Mouse (Mus musculus): Measurements from ENCODE around the gene Serpina3n. TPM values are rescaled to one million over a fixed set of nuclear protein-coding genes. Genes with fewer than 3 reads are reported as not detected.
"Not testable (repeated sequence)": the region's sequence is repeated elsewhere in the genome, so short reads cannot be mapped to it uniquely, and the experiment has no call there.

Serpina3n gene
- total RNA-seq (2014; rRNA removed) (169 and 210 TPM in 2 replicates), polyA plus RNA-seq (2012; rRNA removed) (377 and 464 TPM in 2 replicates)

DNA sequence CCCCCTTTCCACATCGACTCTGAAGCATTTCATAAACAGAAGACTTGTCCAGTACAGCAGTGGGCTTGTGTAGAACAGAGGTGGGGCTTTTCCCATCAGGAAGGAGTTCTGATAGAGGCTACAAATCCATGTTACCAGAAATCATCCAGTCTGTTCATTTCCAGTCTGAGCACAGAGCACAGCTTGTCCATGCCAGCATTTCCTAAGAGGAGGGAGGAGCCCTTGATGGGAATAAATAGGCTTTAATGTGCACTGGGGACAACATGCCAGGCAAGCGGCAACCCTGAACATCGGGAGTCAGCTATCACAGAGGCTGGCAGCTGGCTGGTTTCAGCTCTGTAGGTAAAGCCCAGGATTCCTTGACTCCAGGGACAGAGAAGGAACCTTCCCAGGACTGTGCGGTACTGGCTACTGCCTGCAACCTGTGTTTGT lies at the start of gene Serpina3n:
Serpina3n (plus strand) TSS at position 276 of the 432 bp plus-strand sequence.
- Histone ChIP-seq H3K4me3 (ENCODE audit: insufficient read depth, low read depth, low read length) (peak within 1 kb of the TSS; percentile 67), H3K27ac (replicated peaks; ENCODE audit: insufficient read depth, low read depth, low read length) (peak within 1 kb of the TSS; percentile 92), H3K79me2 (ENCODE audit: control insufficient read depth, insufficient read depth, low read length) (no peaks in the 10 kb centered on the region), H3K9ac (ENCODE audit: low read depth, low read length) (peak within 1 kb of the TSS; percentile 86), H3K36me3 (ENCODE audit: control insufficient read depth, insufficient read depth, low read length) (peaks cover 8% of the 10 kb centered on the region; the same call in 1 of the 2 replicates), H3K4me1 (ENCODE audit: control insufficient read depth, insufficient read depth, low read length) (peaks cover 27% of the 10 kb centered on the region), H3K27me3 (ENCODE audit: control insufficient read depth, insufficient read depth, low read length) (no peaks in the 10 kb centered on the region)
- TF ChIP-seq POLR2A (IDR thresholded peaks at IDR 0.05; ENCODE audit: extremely low read depth, insufficient read depth, low read length) (peak; percentile 88; the same call in 1 of the 2 replicates), CTCF (IDR thresholded peaks at IDR 0.05; ENCODE audit: low read depth, low read length) (no peak)
- WGBS: 19% methylated on average over 4 of the region's 4 CpGs
- peak; percentile 87 for DNase-seq (ENCODE audit: extremely low read depth, low read depth, low spot score)

- no peaks in the 10 kb centered on the region; the same call in 1 of the 2 replicates for H3K4me1 ChIP-seq (ENCODE audit: control insufficient read depth, insufficient read depth, low read length)
- no peak overlapping the region for H3K27ac ChIP-seq (replicated peaks; ENCODE audit: insufficient read depth, low read depth, low read length)
- H3K27me3 ChIP-seq (ENCODE audit: control insufficient read depth, insufficient read depth, low read length): no peaks in the 10 kb centered on the region
- TF ChIP-seq POLR2A (IDR thresholded peaks at IDR 0.05; ENCODE audit: extremely low read depth, insufficient read depth, low read length) (no peak), CTCF (IDR thresholded peaks at IDR 0.05; ENCODE audit: low read depth, low read length) (no peak)
- DNase-seq (ENCODE audit: extremely low read depth, low read depth, low spot score): no peak
- H3K36me3 ChIP-seq (ENCODE audit: control insufficient read depth, insufficient read depth, low read length): no peaks in the 10 kb centered on the region
- no peaks in the 10 kb centered on the region for H3K79me2 ChIP-seq (ENCODE audit: control insufficient read depth, insufficient read depth, low read length)
- H3K9ac ChIP-seq (ENCODE audit: low read depth, low read length): no peak overlapping the region
- no peak overlapping the region for H3K4me3 ChIP-seq (ENCODE audit: insufficient read depth, low read depth, low read length)
- 89% methylated on average over 3 of the region's 3 CpGs for WGBS
Observed at GRCm38 (mm10) chr12:104369986-104370385, 36.5 kb upstream of the Serpina3n start.

GRCm38 (mm10) chr12:104377179-104377578 lies 29.4 kb upstream of the Serpina3n start:
- H3K4me3 ChIP-seq (ENCODE audit: insufficient read depth, low read depth, low read length); H3K4me1 ChIP-seq (ENCODE audit: control insufficient read depth, insufficient read depth, low read length); H3K27me3 ChIP-seq (ENCODE audit: control insufficient read depth, insufficient read depth, low read length); H3K79me2 ChIP-seq (ENCODE audit: control insufficient read depth, insufficient read depth, low read length); H3K36me3 ChIP-seq (ENCODE audit: control insufficient read depth, insufficient read depth, low read length); H3K9ac ChIP-seq (ENCODE audit: low read depth, low read length); DNase-seq (ENCODE audit: extremely low read depth, low read depth, low spot score); H3K27ac ChIP-seq (replicated peaks; ENCODE audit: insufficient read depth, low read depth, low read length): not testable (repeated sequence)
- WGBS: 78% methylated on average over 5 of the region's 5 CpGs

GRCm38 (mm10) chr12:104378351-104378750 lies 28.2 kb upstream of the Serpina3n start:
- H3K36me3 ChIP-seq (ENCODE audit: control insufficient read depth, insufficient read depth, low read length); H3K79me2 ChIP-seq (ENCODE audit: control insufficient read depth, insufficient read depth, low read length); H3K4me1 ChIP-seq (ENCODE audit: control insufficient read depth, insufficient read depth, low read length); H3K27me3 ChIP-seq (ENCODE audit: control insufficient read depth, insufficient read depth, low read length); H3K4me3 ChIP-seq (ENCODE audit: insufficient read depth, low read depth, low read length); H3K9ac ChIP-seq (ENCODE audit: low read depth, low read length): not testable (repeated sequence)
- H3K27ac ChIP-seq (replicated peaks; ENCODE audit: insufficient read depth, low read depth, low read length): 0 out of 2 replicates have a peak overlapping the region, but pooled peaks have one; percentile 35
- WGBS: 25% methylated on average over 2 of the region's 2 CpGs
- peak; percentile 85 for DNase-seq (ENCODE audit: extremely low read depth, low read depth, low spot score)

- not testable (repeated sequence) for H3K27me3 ChIP-seq (ENCODE audit: control insufficient read depth, insufficient read depth, low read length); H3K4me3 ChIP-seq (ENCODE audit: insufficient read depth, low read depth, low read length); H3K79me2 ChIP-seq (ENCODE audit: control insufficient read depth, insufficient read depth, low read length); H3K9ac ChIP-seq (ENCODE audit: low read depth, low read length); H3K4me1 ChIP-seq (ENCODE audit: control insufficient read depth, insufficient read depth, low read length); H3K36me3 ChIP-seq (ENCODE audit: control insufficient read depth, insufficient read depth, low read length)
- peak; percentile 88 for DNase-seq (ENCODE audit: extremely low read depth, low read depth, low spot score)
- 27% methylated on average over 5 of the region's 5 CpGs for WGBS
- H3K27ac ChIP-seq (replicated peaks; ENCODE audit: insufficient read depth, low read depth, low read length): peak overlapping the region; percentile 76; the same call in 1 of the 2 replicates
Observed at GRCm38 (mm10) chr12:104378815-104379214, 27.7 kb upstream of the Serpina3n start.

GRCm38 (mm10) chr12:104379856-104380255 lies 26.7 kb upstream of the Serpina3n start:
- Histone ChIP-seq H3K9ac (ENCODE audit: low read depth, low read length) (no peak overlapping the region), H3K79me2 (ENCODE audit: control insufficient read depth, insufficient read depth, low read length) (no peaks in the 10 kb centered on the region), H3K27me3 (ENCODE audit: control insufficient read depth, insufficient read depth, low read length) (no peaks in the 10 kb centered on the region), H3K27ac (replicated peaks; ENCODE audit: insufficient read depth, low read depth, low read length) (no peak overlapping the region), H3K36me3 (ENCODE audit: control insufficient read depth, insufficient read depth, low read length) (no peaks in the 10 kb centered on the region), H3K4me3 (ENCODE audit: insufficient read depth, low read depth, low read length) (no peak overlapping the region), H3K4me1 (ENCODE audit: control insufficient read depth, insufficient read depth, low read length) (peaks cover 6% of the 10 kb centered on the region)
- DNase-seq (ENCODE audit: extremely low read depth, low read depth, low spot score): no peak
- TF ChIP-seq CTCF (IDR thresholded peaks at IDR 0.05; ENCODE audit: low read depth, low read length) (no peak), POLR2A (IDR thresholded peaks at IDR 0.05; ENCODE audit: extremely low read depth, insufficient read depth, low read length) (no peak)
- WGBS: 96% methylated on average over 11 of the region's 11 CpGs

DNA sequence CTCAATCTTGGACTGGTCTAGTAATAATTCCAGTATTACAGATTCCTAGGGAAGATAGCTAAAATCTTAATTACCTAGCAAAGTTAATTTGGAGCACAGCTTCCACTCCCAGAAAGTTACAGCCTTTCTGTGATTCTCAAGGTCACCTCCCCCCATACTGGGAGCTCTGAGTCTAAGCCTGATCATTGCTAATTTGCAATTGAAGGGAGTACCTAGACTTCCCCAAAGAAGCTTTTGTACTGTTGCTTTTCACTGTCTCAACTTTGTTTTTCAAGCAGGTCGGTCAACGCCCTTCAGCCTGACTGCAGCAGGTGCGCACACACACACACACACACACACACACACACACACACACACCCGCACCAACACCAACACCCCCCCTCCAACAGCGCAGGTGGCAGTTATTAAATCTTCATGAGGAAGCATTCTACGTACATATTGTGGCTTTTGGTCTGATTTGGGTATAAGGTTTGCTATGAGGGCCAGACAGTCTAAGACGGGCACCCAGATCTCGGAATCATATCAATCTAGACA lies 25.4 kb upstream of the Serpina3n start:
- WGBS: 93% methylated on average over 8 of the region's 8 CpGs
- H3K9ac ChIP-seq (ENCODE audit: low read depth, low read length); DNase-seq (ENCODE audit: extremely low read depth, low read depth, low spot score); H3K79me2 ChIP-seq (ENCODE audit: control insufficient read depth, insufficient read depth, low read length); H3K4me3 ChIP-seq (ENCODE audit: insufficient read depth, low read depth, low read length); H3K36me3 ChIP-seq (ENCODE audit: control insufficient read depth, insufficient read depth, low read length); H3K27ac ChIP-seq (replicated peaks; ENCODE audit: insufficient read depth, low read depth, low read length); H3K27me3 ChIP-seq (ENCODE audit: control insufficient read depth, insufficient read depth, low read length): not testable (repeated sequence)
- peaks cover 15% of the 10 kb centered on the region for H3K4me1 ChIP-seq (ENCODE audit: control insufficient read depth, insufficient read depth, low read length)

Data from liver, adult 2 months (tissue).